Mouse (Mus musculus) liver, embryonic 13.5 days (tissue): ENCODE measurements around the gene Kif2a. TPM values are rescaled to one million over a fixed set of nuclear protein-coding genes. Genes with fewer than 3 reads are reported as not detected.

ENCODE experiments used
- ATAC-seq: fragments of 200-750 bp; cut with Nextera tagmentation; 2 replicates; pipeline ENCODE4 v1.8.0; 2017; ENCODE audit warnings: low read depth, mild to moderate bottlenecking, moderate number of reproducible peaks, moderate library complexity
- DNase-seq: peaks from one replicate; pipeline ENCODE4 v3.0.0; 2022
- H3K27ac ChIP-seq: fragments of 300-500 bp; sonication (generic); 2 replicates; pipeline ENCODE4 v1.5.1; 2015; ENCODE audit warnings: moderate library complexity, mild to moderate bottlenecking, inconsistent platforms
- H3K27me3 ChIP-seq: fragments of 300-500 bp; sonication (generic); 2 replicates; pipeline ENCODE4 v1.6.1; 2015; ENCODE audit warnings: mild to moderate bottlenecking, inconsistent platforms
- H3K36me3 ChIP-seq: fragments of 300-500 bp; sonication (generic); 2 replicates; pipeline ENCODE4 v1.6.1; 2015; ENCODE audit warnings: mild to moderate bottlenecking, inconsistent platforms
- H3K4me1 ChIP-seq: fragments of 300-500 bp; sonication (generic); replicated peaks from 2 replicates; pipeline ENCODE4 v1.6.1; 2015; ENCODE audit warnings: inconsistent platforms
- H3K4me2 ChIP-seq: fragments of 300-500 bp; sonication (generic); 2 replicates; pipeline ENCODE4 v1.6.1; 2015; ENCODE audit warnings: inconsistent platforms, mild to moderate bottlenecking, moderate library complexity
- H3K4me3 ChIP-seq: fragments of 300-500 bp; sonication (generic); replicated peaks from 2 replicates; pipeline ENCODE4 v1.5.1; 2015; ENCODE audit warnings: mild to moderate bottlenecking, inconsistent platforms
- H3K9ac ChIP-seq: fragments of 300-500 bp; sonication (generic); 2 replicates; pipeline ENCODE4 v1.6.1; 2015; ENCODE audit warnings: mild to moderate bottlenecking, inconsistent platforms
- H3K9me3 ChIP-seq: fragments of 300-500 bp; sonication (generic); replicated peaks from 2 replicates; pipeline ENCODE4 v1.6.1; 2016; ENCODE audit warnings: inconsistent platforms
- WGBS: fragments of 180-500 bp; shearing (Covaris S2); methylation state at CpG from one replicate; pipeline ENCODE4 v1.1.7; 2015; ENCODE audit not compliant: insufficient replicate concordance; 5-methylcytosine and 5-hydroxymethylcytosine counted together
- polyA plus RNA-seq: library from polyadenylated mRNA; unstranded; fragments of >200 nt; fragmentation: Nextera tagmentation; extraction: Ambion mirVana; gene quantifications from 2 replicates; pipeline ENCODE4 v1.2.1, GENCODE M21; 2015

The Kif2a gene
- polyA plus RNA-seq, 1 experiment from 2014 or later: 27.6 TPM

DNA sequence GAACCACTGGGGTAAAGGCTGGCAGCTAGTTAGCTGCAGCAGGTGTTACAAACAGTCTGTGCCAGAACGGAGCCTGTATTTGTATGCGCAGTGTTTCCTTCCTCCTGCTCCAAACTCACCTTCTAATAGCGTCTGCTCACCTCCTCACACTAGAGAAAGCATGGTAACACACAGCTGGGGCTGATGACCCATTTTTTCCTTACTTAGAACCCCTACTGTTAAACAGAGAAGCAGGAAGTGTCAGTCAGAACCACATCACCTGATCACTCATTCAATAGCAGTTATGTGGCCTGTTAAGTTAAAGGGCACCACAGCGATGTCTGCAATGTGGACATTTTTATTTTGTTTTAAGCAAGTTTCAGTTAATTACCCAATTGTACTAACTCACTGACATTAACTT lies 64.4 kb downstream of the Kif2a start:
- H3K4me3 ChIP-seq: no peak overlapping the region
- no peaks in the 10 kb centered on the region for H3K27me3 ChIP-seq
- peaks cover 76% of the 10 kb centered on the region for H3K36me3 ChIP-seq
- no peaks in the 10 kb centered on the region for H3K9me3 ChIP-seq
- no peak overlapping the region for H3K27ac ChIP-seq
- no peaks in the 10 kb centered on the region for H3K4me1 ChIP-seq
- ATAC-seq: 0 out of 2 replicates have a peak, but pooled peaks have one; percentile 12
- DNase-seq: no peak
- WGBS: 93% methylated on average over 4 of the region's 4 CpGs
- H3K9ac ChIP-seq: no peak overlapping the region
- H3K4me2 ChIP-seq: no peak overlapping the region

DNA sequence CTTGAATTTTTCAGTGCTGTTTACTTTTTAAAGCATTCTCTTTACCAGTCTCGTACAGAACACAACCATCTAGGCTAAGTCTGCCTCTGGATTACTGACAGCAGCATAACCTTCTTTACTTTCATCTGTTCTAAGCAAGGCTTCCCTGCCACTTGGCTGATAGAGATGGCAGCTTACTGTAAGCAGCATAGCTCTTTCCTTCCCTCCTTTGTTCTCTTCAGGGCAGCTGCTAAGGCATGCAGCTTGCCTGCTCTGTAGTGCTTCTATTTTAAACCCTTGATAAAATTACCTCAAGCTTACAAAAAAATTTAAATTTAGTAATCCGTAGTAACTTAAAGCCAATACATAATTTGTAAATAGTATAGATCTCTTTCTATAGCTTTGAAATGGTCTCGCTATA lies 67.0 kb downstream of the Kif2a start:
- WGBS: 89% methylated on average over 3 of the region's 3 CpGs
- ATAC-seq (no peak), DNase-seq (no peak)
- H3K9ac ChIP-seq: no peak overlapping the region
- H3K4me2 ChIP-seq: no peak overlapping the region
- H3K36me3 ChIP-seq: peaks cover 77% of the 10 kb centered on the region
- H3K9me3 ChIP-seq: no peaks in the 10 kb centered on the region
- H3K27ac ChIP-seq: no peak overlapping the region
- no peaks in the 10 kb centered on the region for H3K4me1 ChIP-seq
- no peaks in the 10 kb centered on the region for H3K27me3 ChIP-seq
- no peak overlapping the region for H3K4me3 ChIP-seq

DNA sequence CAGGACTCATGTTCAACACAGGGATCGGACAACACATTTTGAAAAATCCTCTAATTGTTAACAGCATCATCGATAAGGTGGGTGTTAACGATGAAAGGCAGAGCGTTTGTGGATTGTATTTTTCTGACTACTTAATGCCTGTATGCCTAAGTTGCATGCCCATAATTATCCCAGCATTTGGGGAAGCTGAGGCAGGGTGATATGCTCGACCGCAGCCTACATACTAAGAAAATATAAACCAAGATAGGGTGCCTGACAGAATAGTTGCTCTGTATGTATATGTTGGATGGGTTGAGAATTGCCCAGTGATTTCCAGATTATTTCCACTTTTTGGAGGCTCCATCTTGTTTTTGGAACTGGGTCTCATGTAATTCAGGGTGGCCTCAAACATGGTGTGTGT lies 74.3 kb downstream of the Kif2a start:
- H3K27ac ChIP-seq: peak overlapping the region; percentile 75; the same call in 1 of the 2 replicates
- peaks cover 2% of the 10 kb centered on the region; the same call in 1 of the 2 replicates for H3K27me3 ChIP-seq
- H3K9me3 ChIP-seq: no peaks in the 10 kb centered on the region
- DNase-seq: no peak
- H3K9ac ChIP-seq: peak overlapping the region; percentile 96
- peak overlapping the region; percentile 85 for H3K4me2 ChIP-seq
- peaks cover 22% of the 10 kb centered on the region for H3K4me1 ChIP-seq
- ATAC-seq: no peak
- WGBS: 2% methylated on average over 6 of the region's 6 CpGs
- H3K36me3 ChIP-seq: peaks cover 32% of the 10 kb centered on the region
- H3K4me3 ChIP-seq: peak overlapping the region; percentile 99

DNA sequence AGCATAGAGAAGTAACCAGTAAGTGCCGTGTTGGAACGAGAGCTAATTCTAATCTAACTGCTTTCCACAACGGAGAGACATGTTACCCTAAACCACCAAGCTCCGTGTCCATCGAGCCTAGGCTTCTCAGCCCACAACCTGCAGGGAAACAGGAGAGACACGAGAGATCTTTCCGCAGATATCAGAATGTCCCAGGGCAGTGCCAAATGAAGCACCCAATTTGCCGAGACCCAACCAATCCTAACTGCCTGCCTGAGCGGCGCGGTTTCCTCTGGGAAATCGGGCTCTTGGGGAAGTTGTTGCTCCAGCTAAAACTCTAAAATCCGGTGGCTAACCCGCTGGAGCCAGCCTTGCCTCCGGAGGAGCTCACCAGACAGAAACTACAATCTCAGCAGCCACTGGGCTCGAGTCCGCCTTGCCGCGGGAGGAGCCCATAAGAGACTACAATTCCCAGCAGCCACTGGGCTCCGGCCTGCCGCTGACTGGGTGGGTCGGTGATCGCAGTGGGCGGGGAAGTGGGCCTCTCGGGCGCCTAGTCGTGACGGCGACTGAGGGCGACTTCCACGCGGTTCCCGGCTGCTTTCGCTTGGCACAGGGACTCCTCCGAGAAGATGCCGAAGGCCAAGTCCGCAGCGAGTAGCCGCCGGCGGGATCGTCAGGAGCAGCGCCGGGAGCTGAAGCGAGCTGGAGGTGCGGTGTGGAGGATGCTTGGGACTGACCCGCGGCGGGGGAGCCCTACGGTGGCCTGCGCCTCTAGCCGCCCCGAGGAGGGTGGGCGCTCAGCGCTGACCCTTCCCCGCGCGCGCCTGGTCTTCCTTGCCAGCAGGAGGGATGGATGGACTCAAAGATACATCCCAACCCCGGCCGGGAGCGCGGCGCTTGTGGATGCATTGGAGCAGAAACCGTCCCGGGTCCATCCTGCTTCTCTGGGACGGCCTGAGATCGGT lies 75.1 kb downstream of the Kif2a start, which contains the start of gene Dimt1:
Gene Dimt1 (plus strand): TSS at position 534 of the 947 bp plus-strand sequence.
- peak; percentile 93 for DNase-seq
- peak within 1 kb of the TSS; percentile 85 for H3K4me2 ChIP-seq
- ATAC-seq: peak; percentile 99
- H3K27ac ChIP-seq: peak within 1 kb of the TSS; percentile 75
- H3K9me3 ChIP-seq: no peaks in the 10 kb centered on the region
- peaks cover 22% of the 10 kb centered on the region for H3K4me1 ChIP-seq
- H3K9ac ChIP-seq: peak within 1 kb of the TSS; percentile 96
- under 1% methylated on average over 68 of the region's 68 CpGs for WGBS
- peak within 1 kb of the TSS; percentile 99 for H3K4me3 ChIP-seq
- H3K27me3 ChIP-seq: peaks cover 2% of the 10 kb centered on the region; the same call in 1 of the 2 replicates
- peaks cover 25% of the 10 kb centered on the region for H3K36me3 ChIP-seq

DNA sequence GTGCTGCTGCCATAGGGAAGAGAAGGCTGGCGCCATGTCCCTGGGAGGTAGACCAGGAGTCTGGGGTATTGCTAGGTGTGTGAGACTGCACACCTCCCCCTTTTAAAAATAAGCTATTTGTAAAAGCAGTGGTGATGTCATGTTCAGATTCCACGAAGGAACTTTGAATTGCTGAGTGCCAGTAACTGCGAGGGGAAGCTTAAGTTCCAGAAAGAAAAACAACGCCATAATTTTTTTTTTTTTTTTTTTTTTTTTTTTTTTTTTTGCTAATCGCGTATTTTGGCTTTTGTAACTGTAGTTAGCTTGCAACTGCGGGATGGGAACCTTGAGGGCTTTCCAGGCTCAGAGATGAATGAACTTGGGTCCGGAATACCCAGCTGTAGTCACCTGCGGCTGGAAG lies 76.4 kb downstream of the Kif2a start:
- Histone ChIP-seq H3K9ac (no peak overlapping the region), H3K27ac (no peak overlapping the region), H3K4me3 (no peak overlapping the region), H3K4me2 (no peak overlapping the region), H3K4me1 (peaks cover 22% of the 10 kb centered on the region), H3K27me3 (peaks cover 2% of the 10 kb centered on the region; the same call in 1 of the 2 replicates), H3K9me3 (0 out of 2 replicates have a peak, but pooled peaks cover 4% of the 10 kb centered on the region), H3K36me3 (peaks cover 16% of the 10 kb centered on the region)
- ATAC-seq (no peak), DNase-seq (no peak)
- 72% methylated on average over 9 of the region's 9 CpGs for WGBS

DNA sequence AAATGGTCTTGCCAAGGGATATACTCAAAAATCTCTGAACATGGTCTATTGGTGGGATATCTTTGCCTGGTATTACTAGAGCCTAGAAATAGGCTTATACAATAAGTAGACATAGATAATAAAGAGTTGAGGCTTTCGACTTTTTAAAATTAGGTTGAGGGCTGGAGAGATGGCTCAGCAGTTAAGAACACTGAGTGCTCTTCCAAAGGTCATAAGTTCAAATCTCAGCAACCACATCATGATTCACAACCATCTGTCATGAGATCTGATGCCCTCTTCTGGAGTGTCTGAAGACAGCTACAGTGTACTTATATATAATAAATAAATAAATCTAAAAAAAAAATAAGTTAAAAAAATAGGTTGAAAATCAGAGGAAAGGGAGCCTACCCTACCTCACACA lies 79.2 kb downstream of the Kif2a start:
- DNase-seq (no peak), ATAC-seq (no peak)
- peaks cover 2% of the 10 kb centered on the region; the same call in 1 of the 2 replicates for H3K27me3 ChIP-seq
- H3K27ac ChIP-seq: no peak overlapping the region
- H3K4me1 ChIP-seq: peaks cover 7% of the 10 kb centered on the region
- H3K9me3 ChIP-seq: 0 out of 2 replicates have a peak, but pooled peaks cover 4% of the 10 kb centered on the region
- 57% methylated on average over 1 of the region's 1 CpGs for WGBS
- no peak overlapping the region for H3K4me2 ChIP-seq
- H3K9ac ChIP-seq: no peak overlapping the region
- H3K36me3 ChIP-seq: no peaks in the 10 kb centered on the region
- no peak overlapping the region for H3K4me3 ChIP-seq

DNA sequence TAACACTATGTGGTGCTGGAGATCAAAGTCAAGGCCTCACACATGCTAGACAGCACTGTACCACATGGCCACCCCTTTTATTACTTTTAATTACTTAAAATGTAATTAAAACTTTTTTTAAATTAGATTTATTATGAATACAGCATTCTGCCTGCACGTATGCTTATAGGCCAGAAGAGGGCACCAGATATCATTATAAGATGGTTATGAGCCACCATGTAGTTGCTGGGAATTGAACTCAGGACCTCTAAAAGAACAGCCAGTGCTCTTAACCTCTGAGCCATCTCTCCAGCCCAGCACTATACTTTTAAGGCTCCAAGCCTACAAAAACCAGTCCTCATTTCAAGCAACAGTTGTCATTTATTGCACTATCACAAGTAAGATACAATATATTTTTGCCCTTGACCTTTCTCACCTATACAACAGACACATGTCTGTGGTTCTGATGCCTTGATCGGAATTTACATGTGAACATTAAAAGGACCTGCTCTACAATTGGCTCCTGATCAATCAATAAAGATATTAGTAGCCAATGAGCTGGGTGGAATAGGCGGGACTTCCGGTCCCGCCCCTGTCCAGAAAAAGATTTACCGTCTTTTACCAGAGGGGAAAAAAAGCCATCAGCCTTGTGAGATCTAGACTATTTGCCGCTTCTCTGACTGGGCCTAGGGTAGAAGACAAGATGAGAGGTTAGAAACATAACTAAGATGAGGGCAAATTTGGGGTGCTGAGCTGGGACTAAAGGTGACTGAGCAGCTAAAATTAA lies 80.5 kb downstream of the Kif2a start:
- DNase-seq: no peak
- H3K27me3 ChIP-seq: peaks cover 2% of the 10 kb centered on the region; the same call in 1 of the 2 replicates
- H3K4me3 ChIP-seq: no peak overlapping the region
- peaks cover 7% of the 10 kb centered on the region for H3K4me1 ChIP-seq
- ATAC-seq: no peak
- H3K9me3 ChIP-seq: 0 out of 2 replicates have a peak, but pooled peaks cover 4% of the 10 kb centered on the region
- 35% methylated on average over 7 of the region's 7 CpGs for WGBS
- H3K27ac ChIP-seq: no peak overlapping the region
- H3K36me3 ChIP-seq: no peaks in the 10 kb centered on the region
- no peak overlapping the region for H3K9ac ChIP-seq
- H3K4me2 ChIP-seq: no peak overlapping the region

DNA sequence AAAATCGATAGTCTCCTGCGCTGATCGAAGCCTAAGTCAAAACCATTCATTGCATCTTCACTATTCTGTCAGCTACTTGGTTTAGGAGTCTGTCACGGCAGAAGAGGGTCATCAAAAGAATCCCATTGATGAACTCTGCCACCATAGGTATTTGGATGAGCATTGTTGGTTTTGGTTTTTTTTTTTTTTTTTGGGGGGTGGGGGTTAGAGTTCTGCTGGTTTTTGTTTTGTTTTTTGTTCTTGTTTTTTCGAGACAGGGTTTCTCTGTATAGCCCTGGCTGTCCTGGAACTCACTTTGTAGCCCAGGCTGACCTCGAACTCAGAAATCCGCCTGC lies 84.8 kb downstream of the Kif2a start:
- Histone ChIP-seq H3K4me2 (peak overlapping the region; percentile 88), H3K4me3 (peak overlapping the region; percentile 100), H3K36me3 (no peaks in the 10 kb centered on the region; the same call in 1 of the 2 replicates), H3K27me3 (no peaks in the 10 kb centered on the region), H3K4me1 (peaks cover 34% of the 10 kb centered on the region), H3K9me3 (0 out of 2 replicates have a peak, but pooled peaks cover 4% of the 10 kb centered on the region), H3K9ac (peak overlapping the region; percentile 97), H3K27ac (no peak overlapping the region)
- no peak for ATAC-seq
- DNase-seq: no peak
- WGBS: 28% methylated on average over 7 of the region's 7 CpGs

DNA sequence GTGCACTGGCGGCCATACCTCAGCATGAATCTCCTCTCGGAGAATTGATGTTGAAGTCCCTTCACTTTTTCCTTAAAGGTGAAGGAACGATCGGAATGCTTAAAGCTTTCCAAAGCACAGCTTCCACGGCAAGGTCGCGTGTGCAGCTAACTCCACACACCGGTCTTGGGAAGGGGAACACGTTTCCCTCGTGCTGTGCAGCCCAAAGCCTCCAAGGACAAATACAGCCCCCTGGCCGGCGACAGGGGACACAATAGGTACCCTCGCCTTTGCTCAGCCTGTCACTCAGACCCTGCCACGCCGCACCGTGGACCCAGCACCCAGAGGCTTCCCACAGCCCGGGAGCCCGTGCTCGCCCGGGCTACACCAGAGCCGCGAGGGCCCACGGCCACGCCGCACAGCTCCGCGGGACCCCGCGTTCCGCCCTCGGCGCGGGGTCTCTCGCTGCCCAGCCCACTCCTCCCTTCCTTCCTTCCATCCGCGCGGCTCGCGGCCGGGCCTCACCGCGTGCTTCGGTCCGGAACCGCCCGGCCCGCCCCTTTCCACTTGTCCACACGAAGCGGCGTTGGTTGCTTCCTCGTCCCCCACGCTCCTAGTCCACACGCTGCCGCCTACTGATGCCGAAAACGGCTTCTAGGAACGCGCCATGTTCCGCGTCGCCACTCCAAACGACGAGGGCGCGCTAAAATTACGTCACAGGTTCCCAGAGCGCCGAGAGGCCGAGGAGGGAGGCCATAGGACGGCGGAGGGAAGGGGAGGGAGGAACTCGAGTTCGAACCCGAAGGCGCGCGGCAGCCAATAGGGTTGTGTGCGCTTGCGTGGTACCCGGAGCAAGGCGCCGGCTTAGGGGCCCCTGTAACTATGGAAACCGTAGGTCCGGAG lies 85.4 kb downstream of the Kif2a start, which contains the start of gene Ipo11:
Gene Ipo11 (minus strand): TSS at position 703 of the 882 bp plus-strand sequence.
- peak; percentile 98 for ATAC-seq

DNA sequence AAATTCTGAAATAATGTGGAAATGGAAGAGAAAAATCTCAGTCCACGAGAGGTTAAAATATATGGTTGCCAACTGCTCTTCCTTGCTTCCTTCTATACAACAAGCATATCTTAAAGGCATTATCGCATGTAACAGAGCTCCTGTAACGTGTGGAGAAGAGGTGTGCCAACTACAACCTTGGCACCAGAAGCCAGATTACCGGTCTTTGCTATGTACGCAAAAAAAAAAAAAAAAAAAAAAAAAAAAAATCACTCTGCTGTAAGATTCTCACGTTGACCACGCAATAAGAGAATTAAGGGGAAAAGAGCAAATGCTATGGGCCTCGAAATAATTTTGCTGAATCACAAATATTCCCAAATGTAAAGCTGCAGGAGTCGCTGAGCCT lies 86.1 kb downstream of the Kif2a start:
- no peaks in the 10 kb centered on the region for H3K27me3 ChIP-seq
- peaks cover 40% of the 10 kb centered on the region for H3K4me1 ChIP-seq
- peak overlapping the region; percentile 88 for H3K4me2 ChIP-seq
- 3% methylated on average over 9 of the region's 9 CpGs for WGBS
- H3K9ac ChIP-seq: peak overlapping the region; percentile 97
- H3K9me3 ChIP-seq: no peaks in the 10 kb centered on the region
- H3K4me3 ChIP-seq: peak overlapping the region; percentile 100
- ATAC-seq (0 out of 2 replicates have a peak, but pooled peaks have one; percentile 29), DNase-seq (no peak)
- no peaks in the 10 kb centered on the region; the same call in 1 of the 2 replicates for H3K36me3 ChIP-seq
- H3K27ac ChIP-seq: peak overlapping the region; percentile 81

More for the DNA sequence above, 85.4 kb downstream of the Kif2a start, which contains the start of gene Ipo11:
- Histone ChIP-seq H3K4me2 (peak within 1 kb of the TSS; percentile 88), H3K9me3 (0 out of 2 replicates have a peak, but pooled peaks cover 3% of the 10 kb centered on the region), H3K27ac (peak within 1 kb of the TSS; percentile 81), H3K9ac (peak within 1 kb of the TSS; percentile 97), H3K27me3 (no peaks in the 10 kb centered on the region), H3K36me3 (no peaks in the 10 kb centered on the region; the same call in 1 of the 2 replicates), H3K4me1 (peaks cover 34% of the 10 kb centered on the region), H3K4me3 (peak within 1 kb of the TSS; percentile 100)
- DNase-seq: peak; percentile 84
- under 1% methylated on average over 84 of the region's 84 CpGs for WGBS
